Mouse (Mus musculus): ENCODE measurements at regions not wholly inside any gene's neighbourhood (a gene's known extent, or its start where the extent isn't known, plus 50 kb on each side); places are given as distances from the start of the nearest gene placed in this dataset.

DNA sequence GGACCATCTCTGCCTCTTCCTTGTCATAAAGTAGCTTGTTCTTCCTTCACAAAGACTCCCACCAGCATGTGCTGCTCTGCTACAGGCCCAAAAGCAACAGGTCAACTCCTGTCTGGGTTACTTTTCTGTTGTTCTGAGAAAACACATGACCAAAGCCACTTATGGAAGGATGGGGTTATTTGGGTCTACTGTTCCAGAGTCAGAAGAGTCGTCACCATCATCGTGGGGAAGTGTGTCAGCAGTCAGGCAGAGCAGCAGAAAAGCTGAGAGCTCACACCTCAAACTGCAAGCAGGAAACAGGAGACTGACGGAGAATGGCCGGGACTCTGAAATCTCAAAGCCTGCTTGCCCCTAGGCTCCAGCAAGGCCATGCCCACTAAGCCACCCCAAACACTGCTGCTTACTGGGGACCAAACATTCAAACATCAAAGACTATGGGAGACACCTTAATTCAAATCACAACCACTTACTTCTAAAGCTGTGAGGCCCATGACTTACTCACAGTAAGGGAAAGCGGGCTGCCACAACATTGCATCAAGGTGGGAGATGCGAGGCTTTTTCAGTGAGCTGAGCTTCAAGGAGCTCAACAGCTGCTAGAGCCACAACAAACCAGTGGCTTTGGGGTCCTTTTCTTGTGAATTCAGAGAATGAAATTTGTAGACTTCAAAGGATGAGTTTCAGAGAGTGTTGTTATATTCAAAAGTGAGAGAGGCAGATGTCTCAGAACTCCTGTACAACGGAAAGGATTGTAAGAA lies 96.6 kb upstream of the Hs6st1 start:
- ATAC-seq (replicated peaks in 1 of 2; ENCODE audit: insufficient read depth in 1 of 2, low FRiP score in 2 of 2, low TSS enrichment in 1 of 2, low read depth in 1 of 2, poor library complexity in 2 of 2, severe bottlenecking in 2 of 2), result no peak

DNA sequence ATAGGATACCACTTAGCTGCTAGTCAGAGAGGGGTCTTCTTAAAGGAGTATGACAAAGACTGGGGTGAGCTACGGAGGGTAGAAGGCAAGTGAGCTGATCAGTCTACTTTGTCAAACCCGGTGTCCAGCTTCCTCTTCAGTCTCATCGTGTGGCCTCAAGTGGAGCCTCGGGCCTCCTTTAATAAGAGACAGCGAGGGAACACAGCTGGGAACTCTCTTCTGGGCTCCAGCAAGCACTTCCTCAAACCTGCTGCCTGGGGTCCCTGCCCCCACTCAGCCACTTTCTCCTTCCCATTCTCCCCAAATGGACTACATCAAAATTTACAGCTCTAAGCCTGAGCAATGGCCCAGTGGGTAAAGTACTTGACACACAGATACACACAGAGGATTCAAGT lies 96.0 kb upstream of the Hs6st1 start:
- peak; percentile 23 to 41; a peak in 1 of 4 replicates for ATAC-seq (replicated peaks in 1 of 2; ENCODE audit: insufficient read depth in 1 of 2, low FRiP score in 2 of 2, low TSS enrichment in 1 of 2, low read depth in 1 of 2, poor library complexity in 2 of 2, severe bottlenecking in 2 of 2)

DNA sequence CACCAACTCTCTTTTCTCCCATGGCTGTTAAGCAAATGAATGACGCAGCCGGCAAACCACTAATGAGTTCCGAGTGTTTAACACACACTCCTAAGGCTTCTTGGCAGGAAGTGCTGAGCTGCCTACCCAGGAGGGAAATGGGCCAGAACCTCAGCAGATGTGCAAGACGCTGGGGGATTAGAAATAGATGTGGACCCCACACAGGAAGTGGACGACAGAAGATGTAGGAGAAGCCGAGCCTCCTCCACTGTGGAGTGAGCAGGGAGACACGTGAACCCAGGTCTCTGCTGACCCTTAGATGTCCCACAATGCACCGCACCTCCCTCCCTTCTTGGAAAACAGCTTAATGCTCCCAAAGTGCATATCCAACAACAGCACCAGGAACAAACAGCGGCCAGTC lies 94.8 kb upstream of the Hs6st1 start:
- peak; percentile 43 to 72 for ATAC-seq (replicated peaks in 1 of 2; ENCODE audit: insufficient read depth in 1 of 2, low FRiP score in 2 of 2, low TSS enrichment in 1 of 2, low read depth in 1 of 2, poor library complexity in 2 of 2, severe bottlenecking in 2 of 2)

DNA sequence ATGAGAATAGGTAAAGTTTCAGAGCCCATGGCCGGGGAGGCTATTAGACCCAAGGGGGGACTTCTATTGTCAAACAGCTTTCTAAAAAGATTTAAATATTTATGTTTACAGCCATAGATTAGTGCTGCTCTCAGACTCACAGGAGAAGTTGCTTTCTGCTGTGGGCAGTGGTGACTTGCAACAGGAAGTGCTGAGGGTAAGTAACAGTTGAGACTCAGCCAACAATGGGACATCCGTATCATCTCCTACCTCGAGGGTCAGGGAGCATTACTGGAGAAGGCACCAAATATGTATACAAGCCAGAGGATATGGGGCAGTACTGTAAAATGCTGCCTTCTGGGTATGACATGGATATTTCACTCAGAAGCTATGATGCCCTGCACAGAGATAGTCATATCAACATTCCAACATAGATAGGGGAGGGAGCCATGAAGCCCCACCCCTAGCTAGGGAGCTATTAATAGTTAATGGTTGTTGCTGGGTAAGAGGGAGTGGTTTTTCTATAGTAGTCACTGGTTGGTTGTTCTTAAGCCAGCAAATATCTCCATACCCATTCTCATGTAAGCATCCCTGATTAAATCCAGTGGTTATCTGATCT lies 92.5 kb upstream of the Hs6st1 start:
- ATAC-seq (replicated peaks in 1 of 2; ENCODE audit: insufficient read depth in 1 of 2, low FRiP score in 2 of 2, low TSS enrichment in 1 of 2, low read depth in 1 of 2, poor library complexity in 2 of 2, severe bottlenecking in 2 of 2), result no peak

DNA sequence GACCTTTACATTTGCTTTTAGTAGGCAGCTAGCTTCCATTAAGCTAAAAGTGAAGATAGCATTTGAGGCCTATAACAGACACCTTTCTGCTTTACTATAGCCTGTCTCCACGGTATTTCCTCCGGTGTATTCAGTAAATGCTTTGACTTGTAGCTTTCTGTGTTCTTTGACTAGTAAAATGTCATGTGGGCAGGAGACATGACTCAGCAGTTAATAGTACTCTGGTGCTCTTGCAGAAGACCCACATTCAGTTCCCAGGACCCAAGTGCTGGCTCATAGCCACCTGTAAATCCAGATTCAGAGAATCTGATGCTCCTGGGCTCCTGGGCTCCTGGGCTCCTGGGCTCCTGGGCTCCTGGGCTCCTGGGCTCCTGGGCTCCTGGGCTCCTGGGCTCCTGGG lies 91.7 kb upstream of the Hs6st1 start:
- ATAC-seq (replicated peaks in 1 of 2; ENCODE audit: insufficient read depth in 1 of 2, low FRiP score in 2 of 2, low TSS enrichment in 1 of 2, low read depth in 1 of 2, poor library complexity in 2 of 2, severe bottlenecking in 2 of 2), result peak in 1 of 2 experiments; percentile 36; a peak in 2 of 4 replicates

DNA sequence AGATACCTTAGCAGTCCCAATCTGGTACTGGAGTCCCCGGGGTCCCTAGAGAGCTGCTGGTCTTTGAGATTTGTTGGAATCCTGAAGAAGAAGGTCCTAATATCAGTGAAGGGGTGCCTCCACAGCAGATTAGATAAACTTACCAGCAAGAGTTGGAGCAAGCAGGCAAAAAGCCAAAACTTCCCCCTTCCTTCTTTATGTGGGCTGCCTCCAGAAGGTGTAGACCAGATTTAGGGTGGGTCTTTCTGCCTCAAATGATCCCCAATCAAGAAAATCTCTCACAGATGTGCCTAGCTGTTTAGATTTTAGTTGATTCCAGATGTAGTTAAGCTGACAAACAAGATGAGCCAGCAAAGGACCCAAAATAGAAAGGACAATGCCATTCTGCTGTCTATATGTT lies 90.1 kb upstream of the Hs6st1 start:
- no peak for ATAC-seq (replicated peaks in 1 of 2; ENCODE audit: insufficient read depth in 1 of 2, low FRiP score in 2 of 2, low TSS enrichment in 1 of 2, low read depth in 1 of 2, poor library complexity in 2 of 2, severe bottlenecking in 2 of 2)

DNA sequence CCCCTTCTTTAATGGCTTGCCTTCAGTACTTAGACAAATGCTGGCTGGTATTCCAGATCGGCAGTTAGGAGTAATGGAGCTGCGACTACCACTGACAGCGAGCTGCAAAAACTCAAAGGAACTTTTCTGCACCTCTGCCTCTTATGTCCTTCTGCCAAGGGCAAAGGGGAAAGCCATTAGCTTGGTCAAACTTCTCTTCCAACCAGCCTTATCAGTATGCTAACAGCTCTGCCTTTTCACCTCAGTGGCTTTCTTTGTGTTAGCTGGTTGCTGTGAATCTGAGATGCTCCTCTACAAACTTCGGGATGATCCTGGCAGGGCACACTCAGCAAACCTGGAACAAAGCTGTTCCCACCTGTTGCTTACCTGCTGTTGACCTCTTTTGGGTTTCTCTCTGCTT lies 89.4 kb upstream of the Hs6st1 start:
- ATAC-seq (replicated peaks in 1 of 2; ENCODE audit: insufficient read depth in 1 of 2, low FRiP score in 2 of 2, low TSS enrichment in 1 of 2, low read depth in 1 of 2, poor library complexity in 2 of 2, severe bottlenecking in 2 of 2), result no peak

DNA sequence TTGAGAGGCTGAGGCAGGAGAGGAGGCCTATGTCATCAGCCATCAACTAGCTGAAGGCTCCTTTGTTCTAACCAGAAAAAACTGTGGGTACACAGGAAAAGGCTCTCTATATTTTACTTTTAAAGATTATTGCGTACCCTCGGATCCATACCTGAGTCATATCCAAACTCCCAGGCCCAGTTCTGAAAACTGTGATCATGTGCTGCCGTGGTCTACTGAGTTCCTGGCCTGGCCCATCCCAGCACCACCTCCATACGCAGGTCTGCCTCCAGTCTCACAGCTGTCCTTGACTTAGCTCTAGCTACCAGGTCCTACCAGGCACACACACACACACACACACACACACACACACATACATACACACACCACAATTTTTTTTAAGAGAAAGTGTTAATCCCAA lies 87.0 kb upstream of the Hs6st1 start:
- ATAC-seq (replicated peaks in 1 of 2; ENCODE audit: insufficient read depth in 1 of 2, low FRiP score in 2 of 2, low TSS enrichment in 1 of 2, low read depth in 1 of 2, poor library complexity in 2 of 2, severe bottlenecking in 2 of 2), result no peak

DNA sequence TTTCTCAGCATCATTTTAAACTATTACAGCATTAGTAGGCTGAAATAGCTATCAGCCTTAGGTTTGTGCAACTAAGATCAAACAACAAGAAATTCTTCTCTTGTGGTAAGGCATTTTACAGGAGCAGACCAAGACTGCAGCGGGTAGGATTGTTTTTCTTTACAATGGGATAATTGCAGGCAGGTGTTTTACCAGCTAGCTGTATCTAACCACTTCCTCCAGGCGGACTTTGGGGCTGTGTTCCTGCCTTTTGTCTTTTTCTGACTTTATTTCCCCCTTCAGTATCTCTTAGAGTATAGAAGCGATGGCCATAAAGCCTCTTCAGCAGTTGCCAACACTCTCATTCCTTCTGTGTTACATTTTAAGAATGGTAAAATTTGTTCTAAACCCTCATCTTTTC lies 84.8 kb upstream of the Hs6st1 start:
- no peak for ATAC-seq (replicated peaks in 1 of 2; ENCODE audit: insufficient read depth in 1 of 2, low FRiP score in 2 of 2, low TSS enrichment in 1 of 2, low read depth in 1 of 2, poor library complexity in 2 of 2, severe bottlenecking in 2 of 2)

DNA sequence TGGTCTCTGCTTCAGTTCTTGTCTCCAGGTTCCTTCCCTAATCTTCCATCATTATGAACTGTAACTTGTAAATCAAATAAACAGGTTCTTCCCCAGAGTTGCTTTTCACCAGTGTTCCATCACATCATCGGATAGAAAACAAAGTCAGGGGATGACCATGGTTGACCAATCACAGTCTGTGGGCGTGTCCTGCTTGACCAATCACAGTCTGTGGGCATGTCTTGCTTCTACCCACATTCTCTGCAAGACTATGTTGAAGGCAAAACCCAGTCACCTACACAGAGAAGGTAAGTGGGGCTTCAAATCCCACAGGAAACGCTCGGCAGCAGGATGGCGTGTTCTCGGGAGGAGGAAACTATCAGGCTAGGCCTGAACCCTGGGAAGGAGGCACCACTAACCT lies 82.9 kb upstream of the Hs6st1 start:
- no peak for ATAC-seq (replicated peaks in 1 of 2; ENCODE audit: insufficient read depth in 1 of 2, low FRiP score in 2 of 2, low TSS enrichment in 1 of 2, low read depth in 1 of 2, poor library complexity in 2 of 2, severe bottlenecking in 2 of 2)

DNA sequence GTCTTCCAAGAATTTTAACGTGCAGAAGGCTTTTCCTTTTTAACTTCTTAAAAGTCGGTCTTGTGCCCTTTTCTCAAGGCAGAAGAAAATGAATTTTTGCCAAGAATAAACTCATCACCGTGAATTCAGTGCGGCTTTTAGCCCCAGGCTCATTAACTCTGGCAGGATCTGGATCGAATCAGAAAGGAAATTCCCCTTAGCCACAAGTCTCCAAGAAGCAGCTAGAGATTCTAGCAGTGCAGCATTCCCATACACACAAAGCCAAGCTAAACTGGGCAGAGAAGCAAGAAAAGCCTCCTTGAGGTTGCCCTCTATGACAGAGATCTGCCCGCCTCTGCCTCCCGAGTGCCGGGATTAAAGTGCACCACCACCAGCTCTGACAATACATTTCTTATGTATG lies 81.5 kb upstream of the Hs6st1 start:
- no peak for ATAC-seq (replicated peaks in 1 of 2; ENCODE audit: insufficient read depth in 1 of 2, low FRiP score in 2 of 2, low TSS enrichment in 1 of 2, low read depth in 1 of 2, poor library complexity in 2 of 2, severe bottlenecking in 2 of 2)

DNA sequence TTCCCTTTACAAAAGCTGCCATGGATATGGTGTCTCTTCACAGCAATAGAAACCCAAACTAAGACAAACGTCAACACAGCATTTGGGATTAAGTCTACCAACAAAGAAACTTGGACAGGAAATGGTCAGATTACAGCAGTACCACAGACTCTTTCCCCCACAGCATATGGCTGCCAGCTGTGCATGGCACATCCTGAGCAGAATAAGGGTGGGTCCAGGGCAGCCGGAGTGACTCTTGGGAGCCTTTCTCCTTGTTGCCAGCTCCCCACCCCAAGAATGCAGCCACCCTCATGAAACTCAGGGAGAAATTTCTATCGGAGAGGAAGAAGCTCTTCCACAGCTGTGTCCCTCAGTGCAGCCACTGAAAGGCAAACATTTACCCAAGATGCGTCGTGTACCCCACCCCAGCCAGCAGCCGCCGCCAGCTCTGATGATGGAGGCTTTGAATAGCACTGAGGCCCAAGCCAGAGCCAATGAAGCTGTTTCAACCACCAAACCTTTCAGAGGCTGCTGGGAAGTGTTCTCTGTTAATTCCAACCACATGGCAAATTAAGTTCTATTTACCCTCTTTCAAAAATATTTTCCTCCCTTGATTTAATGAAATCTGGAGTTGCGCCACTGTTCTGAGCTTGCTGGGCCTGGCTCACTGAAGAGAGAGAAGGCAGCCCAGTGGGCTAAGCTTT lies 75.8 kb upstream of the Hs6st1 start:
- ATAC-seq (replicated peaks in 1 of 2; ENCODE audit: insufficient read depth in 1 of 2, low FRiP score in 2 of 2, low TSS enrichment in 1 of 2, low read depth in 1 of 2, poor library complexity in 2 of 2, severe bottlenecking in 2 of 2), result no peak

DNA sequence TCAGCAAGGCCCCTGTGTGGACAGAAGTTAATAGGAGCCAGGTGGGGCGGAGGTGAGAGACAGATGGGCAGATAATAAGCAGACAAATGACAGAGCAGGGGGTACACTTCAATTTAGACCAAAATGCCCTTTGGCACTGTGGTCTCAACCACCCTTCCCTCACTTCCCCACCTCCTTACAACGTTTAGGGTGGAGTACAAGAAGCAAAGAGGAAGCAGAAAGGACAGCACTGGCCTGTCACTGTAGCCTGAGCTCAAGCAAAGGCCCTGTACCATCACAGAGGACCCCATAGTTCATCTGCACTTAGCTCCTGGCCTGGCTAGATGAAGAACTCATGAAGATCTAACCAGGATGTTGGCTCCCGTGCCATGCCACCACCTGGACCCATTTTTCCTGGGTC lies 75.3 kb upstream of the Hs6st1 start:
- ATAC-seq (replicated peaks in 1 of 2; ENCODE audit: insufficient read depth in 1 of 2, low FRiP score in 2 of 2, low TSS enrichment in 1 of 2, low read depth in 1 of 2, poor library complexity in 2 of 2, severe bottlenecking in 2 of 2), result no peak

DNA sequence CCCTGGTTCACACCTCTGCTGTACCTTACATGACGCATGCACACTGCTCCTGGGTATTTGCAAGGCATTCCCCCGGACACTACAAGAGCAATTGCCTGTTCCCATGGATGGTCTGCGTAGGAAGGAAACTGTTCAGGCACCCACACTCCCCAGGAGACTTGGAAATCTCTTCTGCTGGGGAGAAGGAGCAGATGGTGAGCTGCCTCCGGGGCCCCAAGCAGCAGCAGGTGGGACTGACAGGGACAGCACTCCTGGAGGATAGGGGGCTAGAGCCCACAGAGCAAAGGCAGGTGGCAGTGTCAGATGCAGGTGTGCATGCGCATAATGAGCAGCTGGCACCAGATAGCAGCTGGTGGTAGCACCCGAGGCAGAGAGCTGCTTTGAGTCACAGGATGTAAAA lies 72.5 kb upstream of the Hs6st1 start:
- ATAC-seq (replicated peaks in 1 of 2; ENCODE audit: insufficient read depth in 1 of 2, low FRiP score in 2 of 2, low TSS enrichment in 1 of 2, low read depth in 1 of 2, poor library complexity in 2 of 2, severe bottlenecking in 2 of 2), result no peak

DNA sequence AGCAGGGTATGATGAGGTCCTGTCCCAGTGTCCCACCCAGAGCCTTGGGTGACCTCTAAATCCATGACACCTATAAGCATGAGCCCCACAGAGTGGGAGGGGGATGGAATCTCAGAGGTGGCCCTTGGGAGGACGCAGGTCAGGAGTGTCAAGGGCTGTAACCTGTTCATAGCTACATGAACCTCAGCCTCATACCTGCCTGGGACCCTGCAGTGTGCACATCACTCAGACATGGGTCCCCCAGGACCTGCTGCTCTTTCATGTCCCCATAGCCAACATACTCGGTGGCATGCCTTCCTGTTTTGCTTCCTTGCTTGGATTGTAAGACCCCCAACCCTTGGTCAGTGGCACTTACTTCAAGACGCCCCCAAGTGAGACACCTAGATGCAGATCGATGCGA lies 66.9 kb upstream of the Hs6st1 start:
- no peak for ATAC-seq (replicated peaks in 1 of 2; ENCODE audit: insufficient read depth in 1 of 2, low FRiP score in 2 of 2, low TSS enrichment in 1 of 2, low read depth in 1 of 2, poor library complexity in 2 of 2, severe bottlenecking in 2 of 2)

DNA sequence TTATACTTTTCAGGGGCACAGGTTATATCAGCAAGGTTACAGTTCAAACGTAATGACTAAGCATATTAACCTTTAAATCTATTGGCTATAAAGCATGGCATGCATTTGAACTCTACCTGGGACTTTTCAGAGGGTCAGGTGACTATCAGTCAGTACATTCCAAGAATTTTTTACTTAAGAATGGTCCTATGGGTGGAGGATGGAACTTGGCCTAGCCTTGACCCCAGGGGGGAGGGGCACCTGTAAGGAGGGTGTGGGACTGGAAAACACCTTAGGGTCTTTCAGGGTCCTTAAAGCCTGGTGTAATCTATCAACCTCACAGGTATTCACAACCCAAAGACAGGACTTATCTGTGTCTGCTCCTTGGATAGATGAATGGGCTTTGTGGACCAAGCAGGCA lies 66.4 kb upstream of the Hs6st1 start:
- ATAC-seq (replicated peaks in 1 of 2; ENCODE audit: insufficient read depth in 1 of 2, low FRiP score in 2 of 2, low TSS enrichment in 1 of 2, low read depth in 1 of 2, poor library complexity in 2 of 2, severe bottlenecking in 2 of 2), result no peak

DNA sequence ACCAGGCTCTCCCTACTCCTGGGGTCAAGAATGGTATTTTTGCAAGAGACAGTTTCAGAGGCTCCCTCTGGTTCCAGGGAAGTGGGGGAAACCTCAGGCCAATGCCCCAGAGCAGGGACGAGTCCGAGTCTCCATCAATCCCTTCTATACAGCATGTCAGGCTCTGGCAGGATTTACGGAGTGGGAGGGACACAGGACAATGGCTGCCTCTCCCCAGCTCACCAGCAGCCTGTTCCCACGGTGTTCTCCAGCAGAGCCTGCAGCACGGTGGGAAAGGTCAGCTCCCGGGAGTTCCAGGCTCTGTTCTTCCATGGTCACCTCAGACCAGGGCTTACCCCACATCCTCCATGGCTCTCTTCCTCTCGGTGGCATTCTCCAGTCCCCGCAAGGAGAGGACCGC lies 64.6 kb upstream of the Hs6st1 start:
- ATAC-seq (replicated peaks in 1 of 2; ENCODE audit: insufficient read depth in 1 of 2, low FRiP score in 2 of 2, low TSS enrichment in 1 of 2, low read depth in 1 of 2, poor library complexity in 2 of 2, severe bottlenecking in 2 of 2), result no peak

DNA sequence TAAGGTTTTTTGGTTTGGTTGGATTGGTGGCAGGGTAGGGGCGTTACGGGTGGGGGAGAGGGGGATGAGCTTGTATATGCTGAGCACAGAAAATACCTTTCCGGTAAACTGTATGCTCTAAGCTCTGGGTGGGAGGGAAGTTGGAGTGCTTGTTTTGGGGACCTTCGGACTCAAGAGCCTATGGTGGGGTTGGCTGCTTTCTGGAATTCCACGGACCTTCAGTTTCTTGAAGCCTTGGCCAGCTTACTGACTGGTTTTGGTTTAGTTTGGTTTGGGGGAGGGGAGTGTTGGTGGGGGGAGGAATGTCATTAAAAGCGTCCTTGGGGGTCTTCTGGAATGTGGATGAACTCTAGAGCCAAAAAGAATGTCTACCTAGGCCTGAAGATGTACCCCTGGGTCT lies 59.6 kb upstream of the Hs6st1 start:
- no peak for ATAC-seq (replicated peaks in 1 of 2; ENCODE audit: insufficient read depth in 1 of 2, low FRiP score in 2 of 2, low TSS enrichment in 1 of 2, low read depth in 1 of 2, poor library complexity in 2 of 2, severe bottlenecking in 2 of 2)
